Mouse (Mus musculus) midbrain, postnatal 0 days (tissue): ENCODE results near the gene Acer2. TPM values are rescaled to one million over a fixed set of nuclear protein-coding genes. Genes with fewer than 3 reads are reported as not detected.
A peak's percentile ranks its signal among the peaks of the same experiment; 100 is the strongest.

Experiments
- ATAC-seq: fragments of 200-750 bp; cut with Nextera tagmentation; 2 replicates; pipeline ENCODE4 v1.8.0; 2017; ENCODE audit warnings: moderate number of reproducible peaks, mild to moderate bottlenecking, moderate TSS enrichment, moderate library complexity; ENCODE audit not compliant: low FRiP score
- DNase-seq: peaks from one replicate; pipeline ENCODE4 v3.0.0-alpha.2; 2015; ENCODE audit warnings: low spot score
- H3K27ac ChIP-seq: fragments of 300-500 bp; sonication (generic); 2 replicates; pipeline ENCODE4 v1.5.1; 2014; ENCODE audit warnings: low read depth, mild to moderate bottlenecking, low read length, mixed read lengths
- H3K27me3 ChIP-seq: fragments of 300-500 bp; sonication (generic); 2 replicates; pipeline ENCODE4 v1.6.1; 2014; ENCODE audit warnings: low read length, control low read depth, mixed read lengths; ENCODE audit not compliant: insufficient read depth
- H3K36me3 ChIP-seq: fragments of 300-500 bp; sonication (generic); 2 replicates; pipeline ENCODE4 v1.6.1; 2014; ENCODE audit warnings: low read length, control low read depth, mixed read lengths; ENCODE audit not compliant: insufficient read depth
- H3K4me1 ChIP-seq: fragments of 300-500 bp; sonication (generic); 2 replicates; pipeline ENCODE4 v1.6.1; 2014; ENCODE audit warnings: mild to moderate bottlenecking, control low read depth, antibody characterized with exemption, low read length, mixed read lengths; ENCODE audit not compliant: insufficient read depth
- H3K4me2 ChIP-seq: fragments of 300-500 bp; sonication (generic); 2 replicates; pipeline ENCODE4 v1.6.1; 2014; ENCODE audit warnings: low read depth, mild to moderate bottlenecking, low read length, mixed read lengths; ENCODE audit not compliant: poor library complexity, severe bottlenecking
- H3K4me3 ChIP-seq: fragments of 300-500 bp; sonication (generic); 2 replicates; pipeline ENCODE4 v1.5.1; 2014; ENCODE audit warnings: low read depth, mild to moderate bottlenecking, low read length, moderate library complexity
- H3K9ac ChIP-seq: fragments of 300-500 bp; sonication (generic); replicated peaks from 2 replicates; pipeline ENCODE4 v1.6.1; 2014; ENCODE audit warnings: mild to moderate bottlenecking, low read length, moderate library complexity, mixed read lengths; ENCODE audit not compliant: poor library complexity, severe bottlenecking
- H3K9me3 ChIP-seq: fragments of 300-500 bp; sonication (generic); 2 replicates; pipeline ENCODE4 v1.6.1; 2016; ENCODE audit warnings: low read length, control low read depth
- CTCF ChIP-seq: IDR thresholded peaks from 2 replicates; pipeline ENCODE4 v1.5.1; 2016; ENCODE audit warnings: antibody characterized with exemption, mild to moderate bottlenecking
- WGBS: fragments of 180-500 bp; shearing (Covaris S2); extraction: QIAGEN DNeasy Blood & Tissue Kit; methylation state at CpG from one replicate; pipeline ENCODE4 v1.1.7; 2014; 5-methylcytosine and 5-hydroxymethylcytosine counted together
- polyA plus RNA-seq: library from polyadenylated mRNA; unstranded; fragments of >200 nt; fragmentation: Nextera tagmentation; extraction: Ambion mirVana; gene quantifications from 2 replicates; pipeline ENCODE4 v1.2.1, GENCODE M21; 2015
- total RNA-seq: library from RNA; depleted of rRNA; stranded (reverse); fragments of >200 nt; gene quantifications from 2 replicates; pipeline ENCODE4 v1.2.3, GENCODE M21; 2014; rRNA removed

Acer2 gene
- total and polyA plus RNA-seq, 2 experiments from 2014 or later, result 10.2 to 14.0 TPM

- Histone ChIP-seq H3K4me2 (no peak overlapping the region), H3K9me3 (no peaks in the 10 kb centered on the region), H3K36me3 (no peaks in the 10 kb centered on the region), H3K9ac (no peak overlapping the region), H3K27ac (no peak overlapping the region), H3K4me1 (no peaks in the 10 kb centered on the region), H3K4me3 (no peak overlapping the region), H3K27me3 (no peaks in the 10 kb centered on the region)
- no peak for DNase-seq
- no peak for ATAC-seq
- no peak for TF ChIP-seq CTCF
- WGBS, result 86% methylated on average over 1 of the region's 1 CpGs
These were observed 74.6 kb downstream of the Acer2 start for GRCm38 (mm10) chr4:86948794-86949193.

- H3K9ac ChIP-seq, result no peak overlapping the region
- H3K36me3 ChIP-seq, result no peaks in the 10 kb centered on the region
- H3K4me2 ChIP-seq, result no peak overlapping the region
- H3K4me1 ChIP-seq, result no peaks in the 10 kb centered on the region
- DNase-seq (peak; percentile 2), ATAC-seq (no peak)
- WGBS, result 31% methylated on average over 5 of the region's 5 CpGs
- H3K27me3 ChIP-seq, result no peaks in the 10 kb centered on the region
- H3K27ac ChIP-seq, result no peak overlapping the region
- H3K4me3 ChIP-seq, result no peak overlapping the region
- H3K9me3 ChIP-seq, result no peaks in the 10 kb centered on the region
- no peak; the same call in 1 of the 2 replicates for TF ChIP-seq CTCF
These were observed 79.3 kb downstream of the Acer2 start for GRCm38 (mm10) chr4:86953519-86953918.

GRCm38 (mm10) chr4:86955448-86955847, 81.3 kb downstream of the Acer2 start:
- TF ChIP-seq CTCF, result no peak
- Histone ChIP-seq H3K4me3 (no peak overlapping the region), H3K36me3 (no peaks in the 10 kb centered on the region), H3K9ac (no peak overlapping the region), H3K27me3 (no peaks in the 10 kb centered on the region), H3K9me3 (no peaks in the 10 kb centered on the region), H3K4me1 (no peaks in the 10 kb centered on the region), H3K4me2 (no peak overlapping the region), H3K27ac (no peak overlapping the region)
- WGBS, result 81% methylated on average over 4 of the region's 4 CpGs
- no peak for ATAC-seq
- DNase-seq, result no peak

GRCm38 (mm10) chr4:86957576-86958411, 83.6 kb downstream of the Acer2 start:
- H3K9me3 ChIP-seq, result no peaks in the 10 kb centered on the region
- TF ChIP-seq CTCF, result peak; percentile 92
- peak overlapping the region; percentile 18; the same call in 1 of the 2 replicates for H3K4me2 ChIP-seq
- H3K4me1 ChIP-seq, result no peaks in the 10 kb centered on the region
- H3K27ac ChIP-seq, result no peak overlapping the region
- no peak overlapping the region for H3K4me3 ChIP-seq
- ATAC-seq (peak; percentile 76), DNase-seq (peak; percentile 87)
- no peaks in the 10 kb centered on the region for H3K27me3 ChIP-seq
- 39% methylated on average over 14 of the region's 14 CpGs for WGBS
- no peaks in the 10 kb centered on the region for H3K36me3 ChIP-seq
- H3K9ac ChIP-seq, result no peak overlapping the region

- DNase-seq, result no peak
- no peak overlapping the region for H3K27ac ChIP-seq
- no peaks in the 10 kb centered on the region for H3K4me1 ChIP-seq
- H3K9me3 ChIP-seq, result no peaks in the 10 kb centered on the region
- no peaks in the 10 kb centered on the region for H3K27me3 ChIP-seq
- no peak overlapping the region for H3K4me3 ChIP-seq
- TF ChIP-seq CTCF, result no peak
- no peak overlapping the region for H3K9ac ChIP-seq
- no peak for ATAC-seq
- WGBS, result 93% methylated on average over 5 of the region's 5 CpGs
- no peaks in the 10 kb centered on the region for H3K36me3 ChIP-seq
- no peak overlapping the region for H3K4me2 ChIP-seq
These were observed 103.1 kb downstream of the Acer2 start for GRCm38 (mm10) chr4:86977272-86977671.

Other genes starting within 250 kb of the Acer2 start
- 28.8 and 29.7 TPM in 2 replicates for gene Plin2, start 204.3 kb upstream of the Acer2 start, total RNA-seq
- gene Plin2, start 204.3 kb upstream of the Acer2 start, polyA plus RNA-seq, result 26.4 and 28.9 TPM in 2 replicates
- gene Dennd4c, start 125.8 kb upstream of the Acer2 start, total RNA-seq, result 9.5 and 22.6 TPM in 2 replicates
- gene Dennd4c, start 125.8 kb upstream of the Acer2 start, polyA plus RNA-seq, result 1.4 and 2.6 TPM in 2 replicates
- 941 and 988 TPM in 2 replicates for gene Rps6, start 17.0 kb upstream of the Acer2 start, total RNA-seq
- gene Rps6, start 17.0 kb upstream of the Acer2 start, polyA plus RNA-seq, result 310 and 336 TPM in 2 replicates